Mouse (Mus musculus) heart, adult 2 months (tissue): ENCODE results near the gene Socs5. TPM values are rescaled to one million over a fixed set of nuclear protein-coding genes. Genes with fewer than 3 reads are reported as not detected.

Experiments used
- DNase-seq, 2 experiments: peaks; one replicate each; pipeline ENCODE4 v3.0.0; 2021
- H3K27ac ChIP-seq: fragments of 200-600 bp; 2 replicates; pipeline ENCODE4 v1.8.1; 2022
- H3K27me3 ChIP-seq: fragments of 200-500 bp; 2 replicates; pipeline ENCODE4 v1.6.1; 2012; ENCODE audit warnings: mild to moderate bottlenecking, low read length, inconsistent platforms, mixed read lengths; ENCODE audit not compliant: control insufficient read depth, insufficient read depth
- H3K36me3 ChIP-seq: fragments of 200-500 bp; 2 replicates; pipeline ENCODE4 v1.6.1; 2012; ENCODE audit warnings: low read length, inconsistent platforms; ENCODE audit not compliant: control insufficient read depth, insufficient read depth
- H3K4me1 ChIP-seq: fragments of 200-500 bp; 2 replicates; pipeline ENCODE4 v1.6.1; 2011; ENCODE audit warnings: low read length; ENCODE audit not compliant: control insufficient read depth, insufficient read depth
- H3K4me3 ChIP-seq: fragments of 200-600 bp; 2 replicates; pipeline ENCODE4 v1.8.1; 2022
- H3K79me2 ChIP-seq: fragments of 200-500 bp; replicated peaks from 2 replicates; pipeline ENCODE4 v1.6.1; 2012; ENCODE audit warnings: mild to moderate bottlenecking, inconsistent platforms, low read length, moderate library complexity, mixed read lengths; ENCODE audit not compliant: control insufficient read depth, insufficient read depth
- H3K9ac ChIP-seq: fragments of 200-500 bp; 2 replicates; pipeline ENCODE4 v1.6.1; 2012; ENCODE audit warnings: low read depth, mild to moderate bottlenecking, control low read depth, inconsistent platforms, low read length, mixed read lengths
- CTCF ChIP-seq: fragments of 200-600 bp; IDR thresholded peaks from 2 replicates; pipeline ENCODE4 v1.8.1; 2022; ENCODE audit warnings: antibody characterized with exemption, mild to moderate bottlenecking, moderate library complexity
- EP300 ChIP-seq: fragments of 200-500 bp; IDR thresholded peaks from 2 replicates; pipeline ENCODE4 v1.6.1; 2011; ENCODE audit warnings: low read depth, low read length, control low read depth; ENCODE audit not compliant: insufficient read depth
- POLR2A ChIP-seq: fragments of 200-500 bp; IDR thresholded peaks from 2 replicates; pipeline ENCODE4 v1.6.1; 2011; ENCODE audit warnings: mild to moderate bottlenecking, low read depth, low read length, control low read depth; ENCODE audit not compliant: insufficient read depth
- WGBS: fragments of 180-500 bp; shearing (Covaris S2); methylation state at CpG from one replicate; pipeline ENCODE4 v1.1.7; 2018; 5-methylcytosine and 5-hydroxymethylcytosine counted together
- intact Hi-C: fragments of 180-260 bp; cut with DNase I; formaldehyde crosslinking; loops from one replicate; pipeline ENCODE4 v1.15.1; 2025
- polyA plus RNA-seq: library from polyadenylated mRNA; depleted of rRNA; stranded (reverse); fragments of >200 nt; gene quantifications from 2 replicates; pipeline ENCODE4 v1.2.3, GENCODE M21; 2012
- total RNA-seq, 2 experiments: library from RNA; stranded (reverse); gene quantifications; 2 replicates each; pipeline ENCODE4 v1.2.3; 2021

The Socs5 gene
- total and polyA plus RNA-seq, 3 experiments, result 10.5 to 39.1 (median 28.1) TPM

- 61% methylated on average over 3 of the region's 3 CpGs for WGBS
- Histone ChIP-seq H3K36me3 (no peaks in the 10 kb centered on the region; the same call in 1 of the 2 replicates), H3K27me3 (no peaks in the 10 kb centered on the region; the same call in 1 of the 2 replicates), H3K27ac (no peak overlapping the region), H3K4me1 (peaks cover 6% of the 10 kb centered on the region), H3K4me3 (no peak overlapping the region), H3K79me2 (no peaks in the 10 kb centered on the region; the same call in 1 of the 2 replicates), H3K9ac (no peak overlapping the region)
- DNase-seq, result no peak
- intact Hi-C loops, result no loop called here
- no peak for TF ChIP-seq CTCF
- no peak for TF ChIP-seq POLR2A
- TF ChIP-seq EP300, result no peak
These were observed 52.8 kb downstream of the Socs5 start for GRCm38 (mm10) chr17:87160270-87160669.

- no peak overlapping the region for H3K27ac ChIP-seq
- no peaks in the 10 kb centered on the region for H3K4me1 ChIP-seq
- no peaks in the 10 kb centered on the region; the same call in 1 of the 2 replicates for H3K79me2 ChIP-seq
- WGBS, result 76% methylated on average over 7 of the region's 7 CpGs
- no peaks in the 10 kb centered on the region for H3K36me3 ChIP-seq
- no peaks in the 10 kb centered on the region for H3K27me3 ChIP-seq
- DNase-seq, result no peak
- H3K9ac ChIP-seq, result no peak overlapping the region
- no peak overlapping the region for H3K4me3 ChIP-seq
- TF ChIP-seq EP300 (no peak), POLR2A (no peak), CTCF (no peak)
- intact Hi-C loops, result no loop called here
These were observed 56.9 kb downstream of the Socs5 start for GRCm38 (mm10) chr17:87164312-87164922.

- Histone ChIP-seq H3K4me1 (no peaks in the 10 kb centered on the region; the same call in 1 of the 2 replicates), H3K36me3 (no peaks in the 10 kb centered on the region), H3K79me2 (no peaks in the 10 kb centered on the region; the same call in 1 of the 2 replicates), H3K27ac (no peak overlapping the region), H3K4me3 (no peak overlapping the region), H3K9ac (no peak overlapping the region), H3K27me3 (no peaks in the 10 kb centered on the region)
- no peak for TF ChIP-seq EP300
- no peak for TF ChIP-seq POLR2A
- no peak for TF ChIP-seq CTCF
- intact Hi-C loops, result no loop called here
- DNase-seq, result no peak
- 90% methylated on average over 5 of the region's 5 CpGs for WGBS
These were observed 59.9 kb downstream of the Socs5 start for GRCm38 (mm10) chr17:87167407-87167806.

- intact Hi-C loops, result no loop called here
- Histone ChIP-seq H3K27ac (no peak overlapping the region), H3K4me1 (peaks cover 1% of the 10 kb centered on the region; the same call in 1 of the 2 replicates), H3K36me3 (no peaks in the 10 kb centered on the region), H3K27me3 (no peaks in the 10 kb centered on the region), H3K79me2 (no peaks in the 10 kb centered on the region; the same call in 1 of the 2 replicates), H3K4me3 (no peak overlapping the region), H3K9ac (no peak overlapping the region)
- 85% methylated on average over 3 of the region's 3 CpGs for WGBS
- DNase-seq, result no peak
- TF ChIP-seq CTCF, result no peak
- no peak for TF ChIP-seq POLR2A
- no peak for TF ChIP-seq EP300
These were observed 61.6 kb downstream of the Socs5 start for GRCm38 (mm10) chr17:87169076-87169475.

GRCm38 (mm10) chr17:87170364-87170763 is 62.9 kb downstream of the Socs5 start:
- Histone ChIP-seq H3K9ac (no peak overlapping the region), H3K27ac (no peak overlapping the region), H3K4me3 (no peak overlapping the region), H3K27me3 (no peaks in the 10 kb centered on the region), H3K4me1 (peaks cover 5% of the 10 kb centered on the region), H3K79me2 (no peaks in the 10 kb centered on the region), H3K36me3 (no peaks in the 10 kb centered on the region)
- intact Hi-C loops, result no loop called here
- DNase-seq, result no peak
- TF ChIP-seq CTCF (no peak), POLR2A (no peak), EP300 (no peak)
- WGBS, result 39% methylated on average over 5 of the region's 5 CpGs

- intact Hi-C loops, result no loop called here
- Histone ChIP-seq H3K4me3 (no peak overlapping the region), H3K9ac (no peak overlapping the region), H3K79me2 (no peaks in the 10 kb centered on the region), H3K36me3 (no peaks in the 10 kb centered on the region), H3K4me1 (peaks cover 18% of the 10 kb centered on the region), H3K27me3 (no peaks in the 10 kb centered on the region), H3K27ac (peak overlapping the region; percentile 47)
- no peak for DNase-seq
- 44% methylated on average over 3 of the region's 3 CpGs for WGBS
- TF ChIP-seq POLR2A, result no peak
These were observed 64.6 kb downstream of the Socs5 start for GRCm38 (mm10) chr17:87172031-87172430.
